Mouse (Mus musculus) hindbrain, postnatal 0 days (tissue): ENCODE measurements around the gene Ccdc83. TPM values are rescaled to one million over a fixed set of nuclear protein-coding genes. Genes with fewer than 3 reads are reported as not detected.

Experiments used
- ATAC-seq: fragments of 200-750 bp; cut with Nextera tagmentation; 2 replicates; pipeline ENCODE4 v1.8.0; 2017; ENCODE audit warnings: mild to moderate bottlenecking, moderate TSS enrichment, moderate library complexity
- DNase-seq: peaks from one replicate; pipeline ENCODE4 v3.0.0-alpha.2; 2015; ENCODE audit warnings: low spot score
- H3K27ac ChIP-seq: fragments of 300-500 bp; sonication (generic); 2 replicates; pipeline ENCODE4 v1.5.1; 2014; ENCODE audit warnings: mild to moderate bottlenecking
- H3K27me3 ChIP-seq: fragments of 300-500 bp; sonication (generic); 2 replicates; pipeline ENCODE4 v1.6.1; 2014; ENCODE audit warnings: low read length, mixed read lengths; ENCODE audit not compliant: insufficient read depth
- H3K36me3 ChIP-seq: fragments of 300-500 bp; sonication (generic); 2 replicates; pipeline ENCODE4 v1.6.1; 2014; ENCODE audit warnings: low read length, mixed read lengths; ENCODE audit not compliant: insufficient read depth
- H3K4me1 ChIP-seq: fragments of 300-500 bp; sonication (generic); 2 replicates; pipeline ENCODE4 v1.6.1; 2014; ENCODE audit warnings: antibody characterized with exemption, low read length, mixed read lengths; ENCODE audit not compliant: insufficient read depth
- H3K4me2 ChIP-seq: fragments of 300-500 bp; sonication (generic); 2 replicates; pipeline ENCODE4 v1.6.1; 2014; ENCODE audit warnings: low read depth, mild to moderate bottlenecking, low read length, moderate library complexity, mixed read lengths
- H3K4me3 ChIP-seq: fragments of 300-500 bp; sonication (generic); 2 replicates; pipeline ENCODE4 v1.5.1; 2014; ENCODE audit warnings: low read length
- H3K9ac ChIP-seq: fragments of 300-500 bp; sonication (generic); replicated peaks from 2 replicates; pipeline ENCODE4 v1.6.1; 2014; ENCODE audit warnings: mild to moderate bottlenecking, low read length, moderate library complexity, mixed read lengths
- H3K9me3 ChIP-seq: fragments of 300-500 bp; sonication (generic); 2 replicates; pipeline ENCODE4 v1.6.1; 2016; ENCODE audit warnings: low read length, mixed read lengths
- CTCF ChIP-seq: IDR thresholded peaks from 2 replicates; pipeline ENCODE4 v1.5.1; 2016; ENCODE audit warnings: antibody characterized with exemption, control low read depth, low read depth
- WGBS: fragments of 180-500 bp; shearing (Covaris S2); extraction: QIAGEN DNeasy Blood & Tissue Kit; methylation state at CpG from one replicate; pipeline ENCODE4 v1.1.7; 2014; 5-methylcytosine and 5-hydroxymethylcytosine counted together
- polyA plus RNA-seq: library from polyadenylated mRNA; unstranded; fragments of >200 nt; fragmentation: Nextera tagmentation; extraction: Ambion mirVana; gene quantifications from 2 replicates; pipeline ENCODE4 v1.2.1, GENCODE M21; 2015
- total RNA-seq: library from RNA; depleted of rRNA; stranded (reverse); fragments of >200 nt; gene quantifications from 2 replicates; pipeline ENCODE4 v1.2.3, GENCODE M21; 2014

The Ccdc83 gene
- total and polyA plus RNA-seq, 2 experiments from 2014 or later, result not detected

DNA sequence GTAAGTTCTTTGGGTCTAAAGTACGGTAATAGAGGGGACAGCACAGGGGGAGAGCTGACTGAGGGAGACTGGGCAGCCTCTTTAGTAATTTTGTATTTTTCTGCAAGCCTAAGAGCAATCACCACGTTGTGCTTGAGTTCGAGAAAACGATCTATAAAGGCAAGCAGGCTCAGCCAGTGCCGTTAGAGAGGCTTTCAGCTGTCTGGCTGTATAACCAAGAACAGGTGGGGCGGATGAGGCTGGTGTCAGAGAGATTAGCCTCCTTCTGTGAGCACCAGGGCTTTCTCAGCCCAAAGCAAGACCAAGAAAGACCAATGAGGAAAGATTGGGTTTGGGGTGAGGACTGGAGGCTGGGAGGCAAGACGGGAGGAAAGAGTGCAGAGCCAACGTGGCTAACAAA, 15.3 kb upstream of the Ccdc83 start:
- no peaks in the 10 kb centered on the region for H3K36me3 ChIP-seq
- H3K9ac ChIP-seq, result no peak overlapping the region
- no peak overlapping the region for H3K4me2 ChIP-seq
- H3K27me3 ChIP-seq, result no peaks in the 10 kb centered on the region
- no peak overlapping the region for H3K27ac ChIP-seq
- DNase-seq, result no peak
- no peak for TF ChIP-seq CTCF
- ATAC-seq, result no peak
- 68% methylated on average over 8 of the region's 8 CpGs for WGBS
- H3K4me3 ChIP-seq, result no peak overlapping the region
- H3K9me3 ChIP-seq, result no peaks in the 10 kb centered on the region
- H3K4me1 ChIP-seq, result no peaks in the 10 kb centered on the region

DNA sequence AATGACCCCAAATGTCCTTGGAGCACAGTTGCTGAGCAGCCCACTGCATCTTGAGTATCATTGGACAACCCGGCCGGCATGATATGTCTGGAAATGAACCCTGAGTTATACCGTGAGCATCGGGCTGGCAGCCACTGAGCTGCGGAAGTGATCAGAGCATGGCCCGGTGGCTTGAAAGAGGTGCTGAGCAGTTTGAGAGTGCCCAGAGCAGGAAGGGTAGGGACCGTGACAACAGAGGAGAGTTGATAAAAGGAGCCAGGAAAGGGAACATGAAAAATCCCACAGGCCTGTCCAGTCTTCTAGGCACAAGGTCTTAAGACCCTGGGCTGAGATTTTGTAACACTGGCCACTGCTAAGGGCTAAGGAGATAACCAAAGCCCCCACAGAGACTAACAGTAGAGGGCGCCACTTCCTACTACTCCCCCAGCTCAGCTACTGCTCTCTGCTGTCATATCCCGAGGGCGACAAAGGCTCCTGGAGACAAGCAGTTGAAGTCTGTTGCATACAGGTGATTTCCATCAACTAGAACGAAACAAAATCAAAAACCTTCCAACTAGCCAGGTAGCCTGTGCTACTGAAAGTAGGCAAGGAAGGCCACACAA, 14.8 kb upstream of the Ccdc83 start:
- H3K27ac ChIP-seq, result no peak overlapping the region
- H3K9ac ChIP-seq, result no peak overlapping the region
- H3K4me2 ChIP-seq, result no peak overlapping the region
- TF ChIP-seq CTCF, result peak; percentile 54
- no peaks in the 10 kb centered on the region for H3K36me3 ChIP-seq
- WGBS, result 65% methylated on average over 11 of the region's 11 CpGs
- no peaks in the 10 kb centered on the region for H3K27me3 ChIP-seq
- no peaks in the 10 kb centered on the region for H3K9me3 ChIP-seq
- no peaks in the 10 kb centered on the region for H3K4me1 ChIP-seq
- DNase-seq (peak; percentile 17), ATAC-seq (no peak)
- H3K4me3 ChIP-seq, result no peak overlapping the region

DNA sequence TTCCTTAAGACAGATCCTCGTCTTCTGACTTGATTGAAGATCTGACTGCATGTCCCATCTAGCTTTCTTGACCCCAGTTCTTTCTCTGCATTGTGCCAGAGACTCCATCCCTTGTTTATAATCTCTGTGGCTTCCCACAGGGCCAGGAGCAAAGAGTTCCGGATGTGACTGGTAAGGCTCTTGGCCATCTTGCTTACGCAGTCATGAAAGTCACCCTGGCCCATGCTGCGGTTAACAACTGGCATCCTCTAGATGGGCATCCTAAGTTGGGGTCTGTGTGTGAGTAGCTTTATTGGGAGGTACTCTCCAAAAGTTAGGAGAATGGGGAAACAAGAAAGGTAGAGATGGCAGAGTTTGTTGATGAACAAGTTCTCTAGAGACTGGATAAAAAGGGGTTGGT, 13.6 kb upstream of the Ccdc83 start:
- Histone ChIP-seq H3K9me3 (no peaks in the 10 kb centered on the region), H3K4me3 (no peak overlapping the region)
- 87% methylated on average over 4 of the region's 4 CpGs for WGBS

DNA sequence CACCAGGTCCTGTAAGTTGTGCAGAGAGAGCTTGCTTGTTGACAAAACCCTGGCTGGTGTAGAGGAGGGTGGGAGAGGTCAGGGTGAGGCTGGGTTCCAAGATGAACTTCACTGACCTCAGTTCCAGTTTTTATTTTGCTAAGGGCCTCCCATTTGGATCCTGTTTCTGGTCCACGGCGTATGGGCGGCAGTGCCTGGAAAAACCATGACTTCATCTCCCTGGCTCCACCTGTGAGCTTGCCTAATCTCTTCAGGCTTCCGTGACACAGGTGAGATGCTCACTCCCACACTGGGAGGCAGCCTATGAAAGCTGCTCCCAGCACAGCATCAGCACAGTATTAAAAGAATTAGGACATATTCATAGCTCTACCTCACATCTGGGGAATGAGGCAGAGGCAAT, 12.2 kb upstream of the Ccdc83 start:
- Histone ChIP-seq H3K27me3 (no peaks in the 10 kb centered on the region), H3K36me3 (no peaks in the 10 kb centered on the region), H3K9me3 (no peaks in the 10 kb centered on the region), H3K4me2 (no peak overlapping the region), H3K4me3 (no peak overlapping the region), H3K4me1 (no peaks in the 10 kb centered on the region), H3K9ac (no peak overlapping the region), H3K27ac (no peak overlapping the region)
- WGBS, result 85% methylated on average over 4 of the region's 4 CpGs
- no peak for ATAC-seq
- DNase-seq, result no peak
- no peak for TF ChIP-seq CTCF

More for the DNA sequence above, 13.6 kb upstream of the Ccdc83 start:
- H3K9ac ChIP-seq, result no peak overlapping the region
- H3K36me3 ChIP-seq, result no peaks in the 10 kb centered on the region
- DNase-seq (no peak), ATAC-seq (no peak)
- H3K4me1 ChIP-seq, result no peaks in the 10 kb centered on the region
- no peak overlapping the region for H3K4me2 ChIP-seq
- TF ChIP-seq CTCF, result no peak
- no peak overlapping the region for H3K27ac ChIP-seq
- H3K27me3 ChIP-seq, result no peaks in the 10 kb centered on the region

DNA sequence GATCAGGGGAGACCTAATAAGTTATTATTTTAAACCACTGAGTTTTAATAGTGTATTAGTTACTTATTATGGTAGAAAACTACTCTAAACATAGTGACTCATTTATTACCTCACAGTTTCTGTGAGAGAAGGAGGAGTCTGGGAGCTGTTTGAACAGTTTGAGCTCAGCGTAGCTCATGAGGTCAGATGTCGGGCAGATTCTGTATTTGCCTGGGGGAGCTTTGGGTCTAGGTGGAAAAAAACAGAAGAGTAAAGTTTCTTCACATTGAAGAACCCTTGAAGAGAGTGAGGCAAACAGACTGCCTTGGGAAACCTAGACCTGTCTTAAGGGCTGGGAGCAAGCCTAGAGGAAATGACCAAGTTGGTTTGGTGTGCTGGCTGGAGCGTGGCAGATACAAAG, 11.7 kb upstream of the Ccdc83 start:
- DNase-seq (no peak), ATAC-seq (no peak)
- WGBS, result 89% methylated on average over 3 of the region's 3 CpGs
- no peak for TF ChIP-seq CTCF
- Histone ChIP-seq H3K27me3 (no peaks in the 10 kb centered on the region), H3K36me3 (no peaks in the 10 kb centered on the region), H3K27ac (no peak overlapping the region), H3K4me1 (no peaks in the 10 kb centered on the region), H3K9ac (no peak overlapping the region), H3K9me3 (no peaks in the 10 kb centered on the region), H3K4me3 (no peak overlapping the region), H3K4me2 (no peak overlapping the region)

DNA sequence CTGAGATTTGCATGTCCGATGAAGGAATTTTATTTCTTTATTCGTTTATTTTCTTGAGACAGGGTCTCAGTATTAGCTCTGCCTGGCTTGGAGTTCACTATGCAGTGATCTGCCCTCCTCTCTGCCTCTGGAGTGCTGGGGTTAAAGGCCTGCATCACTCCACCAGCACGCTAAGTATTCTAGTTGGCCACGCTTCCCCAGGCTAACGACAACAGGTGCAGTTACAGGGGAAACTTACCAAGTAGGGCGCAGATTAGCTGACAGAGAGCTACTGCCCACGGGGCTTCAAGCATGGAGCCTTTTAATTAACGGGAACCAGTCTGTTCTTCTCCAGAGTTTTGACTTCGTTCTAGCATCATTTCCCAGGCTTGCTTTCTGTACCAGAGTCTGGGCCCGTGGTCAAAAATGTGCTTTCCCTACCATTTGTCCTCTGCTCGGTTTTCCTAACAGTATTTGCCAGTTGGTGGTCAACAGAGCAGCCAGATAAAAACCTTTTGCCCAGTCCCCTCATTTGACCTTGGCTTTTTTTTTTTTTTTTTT, 9.1 kb upstream of the Ccdc83 start:
- TF ChIP-seq CTCF, result no peak
- WGBS, result 48% methylated on average over 11 of the region's 11 CpGs
- no peak for ATAC-seq

DNA sequence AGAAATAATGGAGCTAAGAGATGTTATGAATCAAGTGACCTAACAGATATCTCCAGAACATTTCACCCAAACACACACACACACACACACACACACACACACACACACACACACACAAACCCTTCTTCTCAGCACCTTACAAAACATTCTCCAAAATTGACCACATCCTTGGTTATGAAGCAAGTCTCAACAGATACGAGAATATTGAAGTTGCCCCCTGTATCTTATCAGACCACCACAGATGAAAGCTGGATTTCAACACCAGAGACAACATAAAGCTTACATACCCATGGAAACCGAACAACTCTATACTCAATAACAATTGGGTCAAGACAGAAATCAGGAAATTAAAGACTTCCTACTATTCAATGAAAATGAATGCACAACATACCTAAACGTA, 4.6 kb upstream of the Ccdc83 start:
- Histone ChIP-seq H3K4me3 (no peak overlapping the region), H3K36me3 (no peaks in the 10 kb centered on the region), H3K4me2 (no peak overlapping the region), H3K27me3 (no peaks in the 10 kb centered on the region), H3K9me3 (no peaks in the 10 kb centered on the region), H3K4me1 (no peaks in the 10 kb centered on the region), H3K27ac (no peak overlapping the region), H3K9ac (no peak overlapping the region)
- 86% methylated on average over 3 of the region's 3 CpGs for WGBS
- no peak for DNase-seq
- no peak for TF ChIP-seq CTCF
- ATAC-seq, result no peak

More for the DNA sequence above, 9.1 kb upstream of the Ccdc83 start:
- Histone ChIP-seq H3K4me1 (no peaks in the 10 kb centered on the region), H3K4me3 (no peak overlapping the region), H3K9me3 (no peaks in the 10 kb centered on the region), H3K27ac (no peak overlapping the region), H3K9ac (no peak overlapping the region), H3K36me3 (no peaks in the 10 kb centered on the region), H3K27me3 (no peaks in the 10 kb centered on the region), H3K4me2 (no peak overlapping the region)
- peak; percentile 35 for DNase-seq
